Mouse (Mus musculus): ENCODE measurements around the gene Atp5s.

- TF ChIP-seq CTCF (conservative IDR thresholded peaks at IDR 0.05; ENCODE audit: insufficient read depth, insufficient read length, low read depth, low read length), result no peak
- no peak for TF ChIP-seq POLR2A (IDR thresholded peaks at IDR 0.05; ENCODE audit: low read depth, low read length)
Observed at GRCm38 (mm10) chr12:69744138-69744537, 19.4 kb downstream of the Atp5s start.
